Mouse (Mus musculus): ENCODE measurements at regions not wholly inside any gene's neighbourhood (a gene's known extent, or its start where the extent isn't known, plus 50 kb on each side); places are given as distances from the start of the nearest gene placed in this dataset.

- DNase-seq (ENCODE audit: low spot score in 2 of 2) = no peak
Observed at GRCm38 (mm10) chr5:37980692-37981091, 57.9 kb upstream of the Stx18 start.

- no peak for DNase-seq (ENCODE audit: low spot score in 2 of 2)
Observed at GRCm38 (mm10) chr5:37976943-37977434, 61.6 kb upstream of the Stx18 start.

- no peak for DNase-seq (ENCODE audit: low spot score in 2 of 2)
Observed at GRCm38 (mm10) chr5:37972980-37973545, 65.5 kb upstream of the Stx18 start.

- no peak for DNase-seq (ENCODE audit: low spot score in 2 of 2)
Observed at GRCm38 (mm10) chr5:37971724-37972123, 66.8 kb upstream of the Stx18 start.

- DNase-seq (ENCODE audit: low spot score in 2 of 2) = no peak
Observed at GRCm38 (mm10) chr5:37968596-37968995, 69.9 kb upstream of the Stx18 start.

- DNase-seq (ENCODE audit: low spot score in 2 of 2) = no peak
Observed at GRCm38 (mm10) chr5:37967914-37968375, 70.6 kb upstream of the Stx18 start.

GRCm38 (mm10) chr5:37967106-37967913 is 71.2 kb upstream of the Stx18 start:
- DNase-seq (ENCODE audit: low spot score in 2 of 2) = no peak

GRCm38 (mm10) chr5:37963688-37964087 is 74.9 kb upstream of the Stx18 start:
- DNase-seq (ENCODE audit: low spot score in 2 of 2) = no peak

- DNase-seq (ENCODE audit: low spot score in 2 of 2) = no peak
Observed at GRCm38 (mm10) chr5:37962513-37962912, 76.0 kb upstream of the Stx18 start.

- DNase-seq (ENCODE audit: low spot score in 2 of 2) = no peak
Observed at GRCm38 (mm10) chr5:37960216-37960615, 78.3 kb upstream of the Stx18 start.

- no peak for DNase-seq (ENCODE audit: low spot score in 2 of 2)
Observed at GRCm38 (mm10) chr5:37952096-37952495, 86.4 kb upstream of the Stx18 start.

GRCm38 (mm10) chr5:37932760-37933122 is 105.8 kb upstream of the Stx18 start:
- no peak for DNase-seq (ENCODE audit: low spot score in 2 of 2)

- DNase-seq (ENCODE audit: low spot score in 2 of 2) = no peak
Observed at GRCm38 (mm10) chr5:37932086-37932759, 106.3 kb upstream of the Stx18 start.

GRCm38 (mm10) chr5:37920481-37920880 is 96.1 kb upstream of the Msx1 start:
- no peak for DNase-seq (ENCODE audit: low spot score in 2 of 2)

GRCm38 (mm10) chr5:37919102-37919501 is 94.7 kb upstream of the Msx1 start:
- DNase-seq (ENCODE audit: low spot score in 2 of 2) = no peak

- no peak for DNase-seq (ENCODE audit: low spot score in 2 of 2)
Observed at GRCm38 (mm10) chr5:37918001-37918707, 93.8 kb upstream of the Msx1 start.

- no peak for DNase-seq (ENCODE audit: low spot score in 2 of 2)
Observed at GRCm38 (mm10) chr5:37917161-37917560, 92.8 kb upstream of the Msx1 start.

- DNase-seq (ENCODE audit: low spot score in 2 of 2) = no peak
Observed at GRCm38 (mm10) chr5:37904683-37905352, 80.4 kb upstream of the Msx1 start.

- no peak for DNase-seq (ENCODE audit: low spot score in 2 of 2)
Observed at GRCm38 (mm10) chr5:37903861-37904260, 79.5 kb upstream of the Msx1 start.

- DNase-seq (ENCODE audit: low spot score in 2 of 2) = no peak
Observed at GRCm38 (mm10) chr5:37902741-37903140, 78.4 kb upstream of the Msx1 start.

GRCm38 (mm10) chr5:37901861-37902291 is 77.5 kb upstream of the Msx1 start:
- no peak for DNase-seq (ENCODE audit: low spot score in 2 of 2)
